Mouse (Mus musculus) intestine, embryonic 16.5 days (tissue): ENCODE data around the gene Anxa4. TPM values are rescaled to one million over a fixed set of nuclear protein-coding genes. Genes with fewer than 3 reads are reported as not detected.

Experiments used
- ATAC-seq: fragments of 200-750 bp; cut with Nextera tagmentation; 2 replicates; pipeline ENCODE4 v1.8.0; 2017; ENCODE audit warnings: moderate TSS enrichment, moderate library complexity
- H3K27ac ChIP-seq: fragments of 300-500 bp; sonication (generic); 2 replicates; pipeline ENCODE4 v1.5.1; 2014; ENCODE audit warnings: mild to moderate bottlenecking, low read length
- H3K27me3 ChIP-seq: fragments of 300-500 bp; sonication (generic); replicated peaks from 2 replicates; pipeline ENCODE4 v1.6.1; 2014; ENCODE audit warnings: low read length, control low read depth, mixed read lengths; ENCODE audit not compliant: control insufficient read depth, insufficient read depth
- H3K36me3 ChIP-seq: fragments of 300-500 bp; sonication (generic); 2 replicates; pipeline ENCODE4 v1.6.1; 2014; ENCODE audit warnings: low read length, control low read depth; ENCODE audit not compliant: control insufficient read depth, insufficient read depth
- H3K4me1 ChIP-seq: fragments of 300-500 bp; sonication (generic); 2 replicates; pipeline ENCODE4 v1.6.1; 2014; ENCODE audit warnings: low read length, control low read depth, mixed read lengths; ENCODE audit not compliant: control insufficient read depth, insufficient read depth
- H3K4me2 ChIP-seq: fragments of 300-500 bp; sonication (generic); 2 replicates; pipeline ENCODE4 v1.6.1; 2014; ENCODE audit warnings: low read depth, low read length, control low read depth
- H3K4me3 ChIP-seq: fragments of 300-500 bp; sonication (generic); 2 replicates; pipeline ENCODE4 v1.5.1; 2014; ENCODE audit warnings: mild to moderate bottlenecking, low read length
- H3K9ac ChIP-seq: fragments of 300-500 bp; sonication (generic); 2 replicates; pipeline ENCODE4 v1.6.1; 2014; ENCODE audit warnings: low read depth, low read length
- H3K9me3 ChIP-seq: fragments of 300-500 bp; sonication (generic); 2 replicates; pipeline ENCODE4 v1.6.1; 2016; ENCODE audit warnings: low read length, control low read depth; ENCODE audit not compliant: control insufficient read depth
- WGBS: fragments of 180-500 bp; shearing (Covaris S2); extraction: QIAGEN DNeasy Blood & Tissue Kit; methylation state at CpG from one replicate; pipeline ENCODE4 v1.1.7; 2014; 5-methylcytosine and 5-hydroxymethylcytosine counted together
- polyA plus RNA-seq: library from polyadenylated mRNA; unstranded; fragments of >200 nt; fragmentation: Nextera tagmentation; extraction: Ambion mirVana; gene quantifications from 2 replicates; pipeline ENCODE4 v1.2.1, GENCODE M21; 2015

Gene Anxa4
- polyA plus RNA-seq, 1 experiment from 2014 or later, result 538 TPM

GRCm38 (mm10) chr6:86823051-86823431 is 29.7 kb upstream of the Anxa4 start:
- H3K4me1 ChIP-seq, result peaks cover 8% of the 10 kb centered on the region; the same call in 1 of the 2 replicates
- H3K9me3 ChIP-seq, result no peaks in the 10 kb centered on the region
- H3K4me2 ChIP-seq, result no peak overlapping the region
- no peaks in the 10 kb centered on the region; the same call in 1 of the 2 replicates for H3K27me3 ChIP-seq
- 31% methylated on average over 9 of the region's 9 CpGs for WGBS
- 0 out of 2 replicates have a peak overlapping the region, but pooled peaks have one; percentile 49 for H3K9ac ChIP-seq
- no peaks in the 10 kb centered on the region for H3K36me3 ChIP-seq
- H3K27ac ChIP-seq, result no peak overlapping the region
- no peak overlapping the region for H3K4me3 ChIP-seq
- no peak for ATAC-seq

GRCm38 (mm10) chr6:86822285-86823050 is 29.1 kb upstream of the Anxa4 start:
- ATAC-seq, result peak; percentile 58

GRCm38 (mm10) chr6:86820690-86821089 is 27.3 kb upstream of the Anxa4 start:
- WGBS, result 64% methylated on average over 7 of the region's 7 CpGs

More at GRCm38 (mm10) chr6:86822285-86823050, 29.1 kb upstream of the Anxa4 start:
- Histone ChIP-seq H3K4me3 (peak overlapping the region; percentile 28), H3K4me2 (peak overlapping the region; percentile 45), H3K9me3 (no peaks in the 10 kb centered on the region), H3K36me3 (no peaks in the 10 kb centered on the region), H3K4me1 (peaks cover 8% of the 10 kb centered on the region; the same call in 1 of the 2 replicates), H3K27me3 (no peaks in the 10 kb centered on the region; the same call in 1 of the 2 replicates), H3K27ac (no peak overlapping the region), H3K9ac (peak overlapping the region; percentile 49)
- WGBS, result 5% methylated on average over 19 of the region's 19 CpGs

GRCm38 (mm10) chr6:86819926-86820325 is 26.5 kb upstream of the Anxa4 start:
- Histone ChIP-seq H3K36me3 (no peaks in the 10 kb centered on the region), H3K9ac (no peak overlapping the region), H3K4me3 (no peak overlapping the region), H3K27ac (no peak overlapping the region), H3K4me2 (no peak overlapping the region), H3K27me3 (no peaks in the 10 kb centered on the region; the same call in 1 of the 2 replicates), H3K9me3 (no peaks in the 10 kb centered on the region), H3K4me1 (peaks cover 11% of the 10 kb centered on the region)
- ATAC-seq, result no peak
- WGBS, result 79% methylated on average over 5 of the region's 5 CpGs

More at GRCm38 (mm10) chr6:86820690-86821089, 27.3 kb upstream of the Anxa4 start:
- H3K27me3 ChIP-seq, result no peaks in the 10 kb centered on the region; the same call in 1 of the 2 replicates
- no peaks in the 10 kb centered on the region for H3K36me3 ChIP-seq
- ATAC-seq, result no peak
- H3K4me3 ChIP-seq, result no peak overlapping the region
- no peak overlapping the region for H3K4me2 ChIP-seq
- H3K9ac ChIP-seq, result no peak overlapping the region
- H3K4me1 ChIP-seq, result peaks cover 8% of the 10 kb centered on the region
- H3K9me3 ChIP-seq, result no peaks in the 10 kb centered on the region
- H3K27ac ChIP-seq, result no peak overlapping the region

GRCm38 (mm10) chr6:86818914-86819313 is 25.5 kb upstream of the Anxa4 start:
- Histone ChIP-seq H3K27me3 (no peaks in the 10 kb centered on the region; the same call in 1 of the 2 replicates), H3K9me3 (no peaks in the 10 kb centered on the region), H3K4me3 (no peak overlapping the region), H3K27ac (no peak overlapping the region), H3K4me1 (peaks cover 11% of the 10 kb centered on the region), H3K4me2 (no peak overlapping the region), H3K36me3 (no peaks in the 10 kb centered on the region), H3K9ac (no peak overlapping the region)
- 72% methylated on average over 4 of the region's 4 CpGs for WGBS
- no peak for ATAC-seq

- no peak overlapping the region for H3K4me3 ChIP-seq
These were observed 23.2 kb upstream of the Anxa4 start for GRCm38 (mm10) chr6:86816586-86816985.

GRCm38 (mm10) chr6:86815436-86815835 is 22.1 kb upstream of the Anxa4 start:
- Histone ChIP-seq H3K4me1 (peaks cover 4% of the 10 kb centered on the region; the same call in 1 of the 2 replicates), H3K4me3 (no peak overlapping the region), H3K27me3 (no peaks in the 10 kb centered on the region), H3K9me3 (no peaks in the 10 kb centered on the region), H3K4me2 (peak overlapping the region; percentile 10; the same call in 1 of the 2 replicates), H3K27ac (no peak overlapping the region), H3K9ac (no peak overlapping the region), H3K36me3 (no peaks in the 10 kb centered on the region)
- WGBS, result 16% methylated on average over 6 of the region's 7 CpGs
- ATAC-seq, result no peak

More at GRCm38 (mm10) chr6:86816586-86816985, 23.2 kb upstream of the Anxa4 start:
- no peaks in the 10 kb centered on the region for H3K27me3 ChIP-seq
- 28% methylated on average over 8 of the region's 8 CpGs for WGBS
- no peak overlapping the region for H3K4me2 ChIP-seq
- no peaks in the 10 kb centered on the region for H3K9me3 ChIP-seq
- H3K36me3 ChIP-seq, result no peaks in the 10 kb centered on the region
- no peak overlapping the region for H3K9ac ChIP-seq
- ATAC-seq, result no peak
- peaks cover 4% of the 10 kb centered on the region; the same call in 1 of the 2 replicates for H3K4me1 ChIP-seq
- no peak overlapping the region for H3K27ac ChIP-seq

GRCm38 (mm10) chr6:86814926-86815325 is 21.5 kb upstream of the Anxa4 start:
- Histone ChIP-seq H3K4me2 (peak overlapping the region; percentile 10; the same call in 1 of the 2 replicates), H3K27me3 (no peaks in the 10 kb centered on the region), H3K36me3 (no peaks in the 10 kb centered on the region), H3K4me1 (peaks cover 4% of the 10 kb centered on the region; the same call in 1 of the 2 replicates), H3K4me3 (no peak overlapping the region), H3K9me3 (no peaks in the 10 kb centered on the region), H3K9ac (no peak overlapping the region), H3K27ac (no peak overlapping the region)
- no peak for ATAC-seq
- 44% methylated on average over 3 of the region's 3 CpGs for WGBS

GRCm38 (mm10) chr6:86813341-86813740 is 20.0 kb upstream of the Anxa4 start:
- Histone ChIP-seq H3K36me3 (no peaks in the 10 kb centered on the region), H3K4me1 (peaks cover 4% of the 10 kb centered on the region; the same call in 1 of the 2 replicates), H3K9me3 (no peaks in the 10 kb centered on the region), H3K4me3 (no peak overlapping the region), H3K27me3 (no peaks in the 10 kb centered on the region), H3K9ac (no peak overlapping the region), H3K27ac (no peak overlapping the region), H3K4me2 (no peak overlapping the region)
- ATAC-seq, result peak; percentile 48; the same call in 1 of the 2 replicates
- WGBS, result 23% methylated on average over 3 of the region's 3 CpGs
